Mouse (Mus musculus) cerebellum, postnatal 36 days (tissue): ENCODE measurements around the gene Myo16.

Experiments
- DNase-seq, 2 experiments: peaks; one replicate each; pipeline ENCODE4 v3.0.0; 2021 to 2022; ENCODE audit warnings: mixed read lengths in 2 of 2

The Myo16 gene

GRCm38 (mm10) chr8:10153611-10154438, at the start of gene Myo16:
Gene Myo16, plus strand, starts transcription at chr8:10153911.
- peak; percentile 12 to 20 for DNase-seq

- no peak for DNase-seq
These were observed 45.0 kb upstream of the Myo16 start for GRCm38 (mm10) chr8:10108516-10109271.

- peak in 1 of 2 experiments; percentile 8 for DNase-seq
These were observed 31.0 kb upstream of the Myo16 start for GRCm38 (mm10) chr8:10122749-10123148.

- DNase-seq, result peak; percentile 27 to 38
These were observed 30.3 kb upstream of the Myo16 start for GRCm38 (mm10) chr8:10123412-10123811.

GRCm38 (mm10) chr8:10125684-10126083, 28.0 kb upstream of the Myo16 start:
- peak; percentile 9 to 32 for DNase-seq

GRCm38 (mm10) chr8:10130513-10131414, 22.9 kb upstream of the Myo16 start:
- no peak for DNase-seq

GRCm38 (mm10) chr8:10139536-10139935, 14.2 kb upstream of the Myo16 start:
- no peak for DNase-seq

- no peak for DNase-seq
These were observed 9.8 kb upstream of the Myo16 start for GRCm38 (mm10) chr8:10143961-10144360.

GRCm38 (mm10) chr8:10151692-10152247, 1.9 kb upstream of the Myo16 start:
- no peak for DNase-seq

- DNase-seq, result no peak
These were observed 681 bp downstream of the Myo16 start for GRCm38 (mm10) chr8:10154439-10154745.

GRCm38 (mm10) chr8:10155075-10155474, 1.4 kb downstream of the Myo16 start:
- DNase-seq, result no peak

- DNase-seq, result no peak
These were observed 7.4 kb downstream of the Myo16 start for GRCm38 (mm10) chr8:10161106-10161505.

GRCm38 (mm10) chr8:10164959-10165358, 11.2 kb downstream of the Myo16 start:
- no peak for DNase-seq

GRCm38 (mm10) chr8:10168326-10168725, 14.6 kb downstream of the Myo16 start:
- DNase-seq, result no peak

GRCm38 (mm10) chr8:10169894-10170293, 16.2 kb downstream of the Myo16 start:
- no peak for DNase-seq

GRCm38 (mm10) chr8:10171321-10171720, 17.6 kb downstream of the Myo16 start:
- DNase-seq, result no peak

- DNase-seq, result no peak
These were observed 18.6 kb downstream of the Myo16 start for GRCm38 (mm10) chr8:10172278-10172677.

GRCm38 (mm10) chr8:10173033-10173747, 19.5 kb downstream of the Myo16 start:
- no peak for DNase-seq

GRCm38 (mm10) chr8:10174201-10174840, 20.6 kb downstream of the Myo16 start:
- DNase-seq, result peak; percentile 45 to 60

- peak; percentile 25 to 45 for DNase-seq
These were observed 21.4 kb downstream of the Myo16 start for GRCm38 (mm10) chr8:10174841-10175680.

- DNase-seq, result no peak
These were observed 22.3 kb downstream of the Myo16 start for GRCm38 (mm10) chr8:10175976-10176375.
